Mouse (Mus musculus): ENCODE measurements around the gene Soga1.

Soga1 gene

DNA sequence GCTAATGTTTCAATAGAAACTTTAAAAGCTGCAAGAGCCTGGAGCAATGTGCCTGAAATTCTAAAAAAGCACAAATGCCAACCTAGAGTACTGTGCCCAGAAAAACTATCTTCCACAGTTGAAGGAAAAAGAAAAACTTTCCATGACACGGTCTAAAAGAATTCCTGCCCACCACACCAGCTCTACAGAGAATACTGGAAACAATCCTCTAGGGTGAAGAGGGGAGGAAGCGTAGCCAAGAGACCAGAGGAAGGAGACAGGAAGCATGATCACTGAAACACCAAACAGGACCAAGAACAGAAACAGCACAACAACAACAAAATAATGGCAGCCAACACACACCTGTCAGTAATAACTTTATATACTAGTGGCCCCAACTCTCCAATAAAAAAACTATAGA lies 99.0 kb downstream of the Soga1 start:
- DNase-seq (ENCODE audit: low read depth), result no peak

DNA sequence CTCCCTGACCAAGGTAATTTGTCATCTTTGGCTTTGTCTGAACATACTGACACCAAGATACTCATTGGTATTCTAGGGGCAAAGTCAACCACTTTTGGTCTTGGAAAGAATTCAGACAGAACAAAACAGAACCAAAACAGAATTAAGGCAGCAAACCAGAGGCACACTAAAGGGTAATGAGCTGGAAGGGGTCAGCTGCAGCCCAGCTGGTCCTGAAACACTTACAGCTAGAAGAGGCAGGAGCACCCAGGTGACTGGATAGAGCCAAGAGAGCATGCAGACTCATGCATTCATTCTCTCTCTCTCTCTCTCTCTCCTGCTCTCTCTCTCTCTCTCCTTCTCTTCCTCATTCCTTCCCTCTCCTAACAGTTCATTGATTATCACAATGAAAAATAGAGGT lies 102.3 kb downstream of the Soga1 start:
- DNase-seq (ENCODE audit: low read depth), result no peak

DNA sequence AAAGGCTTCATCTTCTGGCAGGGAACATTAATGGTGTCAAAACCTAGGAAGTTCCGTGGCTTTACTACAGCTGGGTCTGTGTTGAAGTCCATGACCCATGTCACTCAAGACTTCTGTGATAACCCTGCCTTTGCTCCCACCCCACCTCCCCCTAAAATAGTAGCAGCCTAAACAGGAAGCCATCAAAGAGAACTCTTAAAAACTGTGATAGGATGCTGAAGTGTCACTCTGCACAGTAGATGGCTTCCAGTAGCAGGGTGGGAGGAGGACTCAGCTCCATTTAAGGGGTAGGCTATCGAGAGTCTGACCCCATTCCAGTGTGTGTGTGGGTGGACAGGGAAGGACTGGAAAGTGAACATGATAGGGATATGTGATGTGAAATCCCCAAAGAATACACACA lies 104.1 kb downstream of the Soga1 start:
- DNase-seq (ENCODE audit: low read depth), result no peak

DNA sequence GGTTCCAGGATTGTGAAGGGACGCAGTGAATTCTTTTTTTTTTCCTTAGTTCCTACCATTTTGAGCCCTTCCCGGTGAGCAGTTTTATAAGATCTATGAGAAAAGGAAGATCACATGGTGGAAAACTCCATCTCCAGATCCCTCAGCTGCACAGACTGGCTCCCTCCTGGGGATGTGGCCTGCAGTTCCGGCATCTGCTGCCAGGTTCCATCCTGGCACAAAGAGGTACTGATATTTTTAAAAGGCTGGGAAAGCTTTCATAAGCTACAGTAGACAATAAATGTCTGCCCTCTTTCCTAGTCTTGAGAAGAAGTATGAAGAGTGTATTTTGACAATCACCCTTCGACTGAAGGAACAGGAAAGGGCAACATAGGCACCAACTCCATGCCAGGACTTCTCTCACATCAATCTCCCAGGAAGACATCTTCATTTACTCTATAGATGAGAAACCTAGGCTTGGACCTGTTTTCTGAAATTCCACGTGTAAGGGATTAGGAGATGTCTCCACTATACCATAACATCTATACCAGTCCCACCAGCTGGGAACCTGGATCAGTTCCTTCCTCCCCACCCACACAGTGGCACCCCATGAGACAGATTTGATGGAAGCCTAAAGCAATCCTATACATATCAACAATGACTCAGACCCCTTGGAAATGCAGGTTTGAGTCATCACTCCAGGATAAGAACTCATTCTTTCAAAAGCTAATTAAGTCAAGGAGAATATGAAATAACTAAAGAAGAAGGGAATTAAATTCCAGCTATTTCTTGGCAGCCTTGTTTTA lies 105.5 kb downstream of the Soga1 start:
- DNase-seq (ENCODE audit: low read depth), result no peak

DNA sequence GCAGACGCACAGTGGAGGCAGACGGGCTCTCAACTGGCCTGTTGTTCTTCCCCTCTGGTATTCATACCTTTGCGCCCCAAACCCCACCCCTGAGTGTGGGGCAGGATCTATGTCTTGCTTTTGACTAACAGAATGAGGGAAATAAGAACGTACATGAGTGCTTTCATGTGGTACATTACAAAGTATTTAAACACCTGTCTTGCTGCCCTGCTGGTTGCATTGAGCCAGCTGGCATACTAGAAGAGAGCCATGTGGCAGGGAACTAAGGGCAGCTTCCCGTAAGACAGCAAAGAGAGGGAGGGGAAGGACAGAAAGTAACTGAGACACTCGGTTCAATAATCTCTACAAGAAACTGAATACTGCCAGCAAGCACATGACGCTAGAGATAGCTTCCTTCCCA lies 108.8 kb downstream of the Soga1 start:
- DNase-seq (ENCODE audit: low read depth), result no peak

DNA sequence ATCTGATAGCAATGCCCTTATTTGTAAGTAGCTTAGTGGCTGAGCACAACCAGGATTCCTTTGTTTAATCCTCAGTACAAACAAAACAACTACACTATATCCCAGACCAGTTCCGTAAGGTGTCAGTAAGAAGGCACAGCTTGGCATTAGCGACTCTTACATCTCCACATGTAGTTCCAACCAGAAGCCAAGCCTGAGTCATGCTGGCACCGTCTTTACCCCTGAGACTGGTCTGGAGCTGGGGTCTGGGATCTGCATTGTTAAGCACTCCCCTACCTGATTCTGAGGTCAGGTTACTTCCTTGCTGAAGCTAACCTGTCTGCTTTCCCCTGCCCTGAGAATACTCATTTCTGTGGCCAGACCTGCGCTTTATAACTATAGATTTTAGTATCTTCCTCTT lies 110.6 kb downstream of the Soga1 start:
- no peak for DNase-seq (ENCODE audit: low read depth)

DNA sequence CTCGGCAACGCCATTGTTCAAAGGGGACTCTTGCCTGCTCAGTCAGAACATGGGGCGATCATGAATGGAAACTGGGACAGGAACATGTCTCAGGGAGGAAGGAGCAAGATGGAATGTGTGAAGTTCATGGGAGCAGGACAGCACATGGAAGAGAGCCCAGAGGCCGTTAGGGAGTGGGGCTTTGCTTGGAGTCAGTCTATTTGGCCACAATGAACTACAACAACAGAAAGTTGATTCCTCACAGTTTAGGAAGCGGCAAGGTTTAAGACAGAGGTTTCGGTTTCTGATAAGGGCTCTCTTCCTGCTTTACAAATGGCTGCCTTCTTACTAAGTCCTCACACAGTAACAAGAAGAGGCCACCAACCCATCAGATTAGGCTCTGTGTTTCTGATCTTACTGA lies 111.7 kb downstream of the Soga1 start:
- no peak for DNase-seq (ENCODE audit: low read depth)
